Mouse (Mus musculus) midbrain, embryonic 11.5 days (tissue): ENCODE measurements at regions not wholly inside any gene's neighbourhood (a gene's known extent, or its start where the extent isn't known, plus 50 kb on each side); places are given as distances from the start of the nearest gene placed in this dataset.

ENCODE experiments used
- ATAC-seq: fragments of 200-750 bp; cut with Nextera tagmentation; 2 replicates; pipeline ENCODE4 v1.8.0; 2017; ENCODE audit warnings: moderate TSS enrichment, moderate library complexity; ENCODE audit not compliant: low FRiP score
- DNase-seq: peaks from one replicate; pipeline ENCODE4 v3.0.0; 2015; ENCODE audit warnings: low spot score; ENCODE audit errors: missing footprints
- H3K27ac ChIP-seq: fragments of 300-500 bp; sonication (generic); 2 replicates; pipeline ENCODE4 v1.5.1; 2014; ENCODE audit warnings: low read depth, low read length
- H3K27me3 ChIP-seq: fragments of 300-500 bp; sonication (generic); 2 replicates; pipeline ENCODE4 v1.6.1; 2014; ENCODE audit warnings: mild to moderate bottlenecking, low read length, moderate library complexity, mixed read lengths; ENCODE audit not compliant: control insufficient read depth, insufficient read depth
- H3K36me3 ChIP-seq: fragments of 300-500 bp; sonication (generic); 2 replicates; pipeline ENCODE4 v1.6.1; 2014; ENCODE audit warnings: mild to moderate bottlenecking, low read length, moderate library complexity, mixed read lengths; ENCODE audit not compliant: control insufficient read depth, insufficient read depth
- H3K4me1 ChIP-seq: fragments of 300-500 bp; sonication (generic); 2 replicates; pipeline ENCODE4 v1.6.1; 2014; ENCODE audit warnings: low read length; ENCODE audit not compliant: control insufficient read depth, insufficient read depth
- H3K4me2 ChIP-seq: fragments of 300-500 bp; sonication (generic); 2 replicates; pipeline ENCODE4 v1.6.1; 2014; ENCODE audit warnings: mild to moderate bottlenecking, moderate library complexity
- H3K4me3 ChIP-seq: fragments of 300-500 bp; sonication (generic); 2 replicates; pipeline ENCODE4 v1.5.1; 2014; ENCODE audit warnings: low read depth, low read length
- H3K9ac ChIP-seq: fragments of 300-500 bp; sonication (generic); 2 replicates; pipeline ENCODE4 v1.6.1; 2014; ENCODE audit warnings: low read length
- H3K9me3 ChIP-seq: fragments of 300-500 bp; sonication (generic); 2 replicates; pipeline ENCODE4 v1.6.1; 2016; ENCODE audit warnings: low read length; ENCODE audit not compliant: control insufficient read depth
- WGBS: fragments of 180-500 bp; shearing (Covaris S2); extraction: QIAGEN DNeasy Blood & Tissue Kit; methylation state at CpG from one replicate; pipeline ENCODE4 v1.1.7; 2014; 5-methylcytosine and 5-hydroxymethylcytosine counted together

DNA sequence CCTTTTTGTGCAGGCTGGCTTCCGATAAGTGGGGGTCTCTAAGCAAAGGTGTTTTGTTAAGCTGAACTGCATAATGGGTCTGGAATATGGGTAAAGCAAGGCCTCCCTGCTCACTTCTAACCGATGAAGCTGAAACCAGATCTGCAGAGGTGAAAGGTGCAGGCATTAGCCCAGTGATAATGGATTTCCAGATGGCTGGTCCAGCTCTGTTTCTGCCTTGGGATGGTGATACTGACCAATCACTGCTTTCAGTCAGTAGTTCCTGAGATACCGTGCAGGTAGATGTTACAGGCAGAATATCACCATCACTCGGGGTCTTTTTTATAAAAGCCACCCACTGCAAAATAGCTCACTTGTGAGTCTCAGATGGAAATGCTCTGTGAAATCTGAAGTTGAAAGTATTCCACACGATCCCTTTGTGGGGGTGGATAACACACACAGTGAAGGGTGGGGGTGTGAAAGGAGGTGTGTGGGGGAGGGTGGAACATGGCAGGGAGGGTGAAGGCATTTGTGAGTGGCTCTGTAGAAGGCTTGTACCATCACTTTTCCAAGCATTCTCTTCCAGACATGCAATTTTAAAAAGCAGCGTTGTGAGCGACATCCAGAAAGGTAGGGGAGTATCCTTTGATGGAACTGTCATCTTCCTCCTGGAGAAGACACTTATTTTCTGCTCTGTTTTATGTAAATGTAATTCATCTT lies 154.0 kb downstream of the Enc1 start:
- Histone ChIP-seq H3K4me3 (no peak overlapping the region), H3K9me3 (no peaks in the 10 kb centered on the region), H3K4me2 (no peak overlapping the region), H3K27ac (no peak overlapping the region), H3K36me3 (no peaks in the 10 kb centered on the region), H3K9ac (no peak overlapping the region), H3K4me1 (peaks cover 5% of the 10 kb centered on the region), H3K27me3 (no peaks in the 10 kb centered on the region)
- ATAC-seq: no peak
- no peak for DNase-seq
- 92% methylated on average over 7 of the region's 7 CpGs for WGBS

DNA sequence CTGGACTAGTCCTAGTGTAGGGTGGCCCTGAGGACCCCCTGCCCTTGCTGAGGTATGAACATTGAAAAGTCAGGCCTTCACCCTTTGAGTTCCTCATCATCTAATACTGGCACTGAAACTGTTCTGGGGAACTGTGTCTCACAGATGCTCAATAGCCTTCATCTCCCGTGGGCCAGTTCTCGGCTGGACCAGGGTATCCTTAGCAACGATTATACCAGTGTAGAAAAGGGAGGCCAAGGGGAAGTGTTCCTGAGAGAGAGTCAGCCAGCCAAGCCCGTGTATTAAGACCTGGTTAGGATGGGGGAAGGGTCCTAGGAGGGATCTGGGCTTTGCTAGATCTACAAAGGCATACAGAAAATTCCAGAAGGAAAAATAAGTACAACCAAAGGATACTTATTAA lies 153.2 kb downstream of the Enc1 start:
- DNase-seq (no peak), ATAC-seq (no peak)
- no peak overlapping the region for H3K9ac ChIP-seq
- no peaks in the 10 kb centered on the region for H3K27me3 ChIP-seq
- no peaks in the 10 kb centered on the region for H3K36me3 ChIP-seq
- H3K4me2 ChIP-seq: no peak overlapping the region
- H3K9me3 ChIP-seq: no peaks in the 10 kb centered on the region
- WGBS: 58% methylated on average over 4 of the region's 4 CpGs
- H3K27ac ChIP-seq: no peak overlapping the region
- peaks cover 5% of the 10 kb centered on the region for H3K4me1 ChIP-seq
- no peak overlapping the region for H3K4me3 ChIP-seq

DNA sequence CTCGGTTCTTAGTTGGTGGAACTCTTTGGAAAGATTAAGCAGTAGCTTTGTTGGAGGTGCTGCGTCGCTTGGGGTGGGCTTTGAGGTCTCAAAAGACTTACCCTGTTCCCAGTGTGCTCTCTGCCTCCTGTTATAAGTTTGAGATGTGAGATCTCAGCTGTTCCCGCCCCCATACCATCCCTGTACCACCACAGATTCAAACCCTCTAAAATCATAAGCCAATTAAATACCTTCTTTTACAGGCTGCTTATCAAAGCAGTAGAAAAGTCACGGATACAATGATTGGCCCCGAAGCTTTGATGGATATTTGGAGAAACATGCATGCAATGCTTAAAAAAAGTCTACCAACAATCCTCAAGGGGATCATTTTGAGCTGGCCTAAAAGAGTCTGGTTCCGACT lies 152.6 kb downstream of the Enc1 start:
- H3K27me3 ChIP-seq: no peaks in the 10 kb centered on the region
- H3K4me1 ChIP-seq: peaks cover 5% of the 10 kb centered on the region
- H3K27ac ChIP-seq: no peak overlapping the region
- no peak for DNase-seq
- 88% methylated on average over 7 of the region's 7 CpGs for WGBS
- no peaks in the 10 kb centered on the region for H3K36me3 ChIP-seq
- H3K4me3 ChIP-seq: no peak overlapping the region
- no peak overlapping the region for H3K9ac ChIP-seq
- ATAC-seq: no peak
- no peak overlapping the region for H3K4me2 ChIP-seq
- no peaks in the 10 kb centered on the region for H3K9me3 ChIP-seq

GRCm38 (mm10) chr13:97390449-97390930 lies 149.6 kb downstream of the Enc1 start:
- Histone ChIP-seq H3K9ac (no peak overlapping the region), H3K4me2 (peak overlapping the region; percentile 6; the same call in 1 of the 2 replicates)

GRCm38 (mm10) chr13:97388851-97389479 lies 148.1 kb downstream of the Enc1 start:
- H3K4me1 ChIP-seq: peaks cover 5% of the 10 kb centered on the region
- no peaks in the 10 kb centered on the region for H3K27me3 ChIP-seq
- no peak overlapping the region for H3K4me3 ChIP-seq
- DNase-seq: no peak
- H3K9ac ChIP-seq: no peak overlapping the region
- no peaks in the 10 kb centered on the region for H3K36me3 ChIP-seq
- H3K27ac ChIP-seq: no peak overlapping the region
- no peak overlapping the region for H3K4me2 ChIP-seq
- no peak for ATAC-seq
- WGBS: 85% methylated on average over 11 of the region's 11 CpGs
- no peaks in the 10 kb centered on the region for H3K9me3 ChIP-seq

More at GRCm38 (mm10) chr13:97390449-97390930, 149.6 kb downstream of the Enc1 start:
- H3K4me1 ChIP-seq: peaks cover 5% of the 10 kb centered on the region
- no peak overlapping the region for H3K4me3 ChIP-seq
- 33% methylated on average over 11 of the region's 11 CpGs for WGBS
- no peaks in the 10 kb centered on the region for H3K9me3 ChIP-seq
- no peaks in the 10 kb centered on the region for H3K36me3 ChIP-seq
- ATAC-seq (peak; percentile 62; the same call in 1 of the 2 replicates), DNase-seq (peak; percentile 87)
- H3K27me3 ChIP-seq: no peaks in the 10 kb centered on the region
- no peak overlapping the region for H3K27ac ChIP-seq

- 74% methylated on average over 3 of the region's 3 CpGs for WGBS
- no peaks in the 10 kb centered on the region for H3K36me3 ChIP-seq
- H3K27ac ChIP-seq: no peak overlapping the region
Measured at GRCm38 (mm10) chr13:97386511-97386910, 145.6 kb downstream of the Enc1 start.

GRCm38 (mm10) chr13:97385531-97385930 lies 144.6 kb downstream of the Enc1 start:
- WGBS: 96% methylated on average over 8 of the region's 8 CpGs
- ATAC-seq: no peak
- no peak overlapping the region for H3K4me3 ChIP-seq

More at GRCm38 (mm10) chr13:97386511-97386910, 145.6 kb downstream of the Enc1 start:
- Histone ChIP-seq H3K4me3 (no peak overlapping the region), H3K9ac (no peak overlapping the region), H3K27me3 (no peaks in the 10 kb centered on the region), H3K4me1 (peaks cover 5% of the 10 kb centered on the region), H3K4me2 (no peak overlapping the region), H3K9me3 (no peaks in the 10 kb centered on the region)
- no peak for DNase-seq
- no peak for ATAC-seq

DNA sequence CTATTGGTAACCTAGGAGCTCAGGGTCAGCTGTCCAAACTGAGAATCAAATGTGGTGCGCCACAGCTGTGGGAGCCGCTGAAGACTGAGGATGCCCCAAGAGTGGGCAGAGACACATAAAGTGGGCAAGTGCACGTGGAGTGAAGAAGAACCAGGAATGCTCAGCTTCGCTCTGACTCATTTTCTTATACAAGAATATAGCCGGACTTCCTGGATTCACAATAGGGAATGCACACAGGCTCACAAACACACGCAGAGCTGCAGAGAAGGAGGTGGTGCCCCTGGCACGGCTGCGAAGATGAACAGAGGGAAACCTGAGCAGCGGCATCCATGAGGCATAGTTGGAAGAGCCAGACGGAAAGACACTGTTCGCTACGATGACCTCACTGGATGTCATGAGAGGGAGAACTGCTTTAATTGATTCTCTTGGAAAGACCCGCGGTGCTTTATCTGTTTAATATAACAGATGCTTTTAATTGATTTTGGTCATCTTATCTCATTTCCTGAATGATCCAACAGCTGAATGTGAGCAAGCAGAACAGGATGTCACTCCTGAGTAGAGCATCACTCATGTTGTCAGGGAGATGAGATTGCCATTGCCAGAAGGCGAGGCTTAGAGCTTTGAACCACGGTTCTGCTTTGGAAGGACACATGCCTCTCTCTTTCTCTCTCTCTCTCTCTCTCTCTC lies 143.3 kb downstream of the Enc1 start:
- WGBS: 88% methylated on average over 16 of the region's 16 CpGs
- ATAC-seq (no peak), DNase-seq (no peak)
- no peak overlapping the region for H3K9ac ChIP-seq
- no peaks in the 10 kb centered on the region for H3K36me3 ChIP-seq
- H3K9me3 ChIP-seq: no peaks in the 10 kb centered on the region
- H3K27me3 ChIP-seq: no peaks in the 10 kb centered on the region
- H3K4me2 ChIP-seq: no peak overlapping the region
- no peak overlapping the region for H3K4me3 ChIP-seq
- H3K27ac ChIP-seq: no peak overlapping the region
- H3K4me1 ChIP-seq: no peaks in the 10 kb centered on the region

More at GRCm38 (mm10) chr13:97385531-97385930, 144.6 kb downstream of the Enc1 start:
- no peak for DNase-seq
- Histone ChIP-seq H3K9me3 (no peaks in the 10 kb centered on the region), H3K36me3 (no peaks in the 10 kb centered on the region), H3K4me2 (no peak overlapping the region), H3K4me1 (peaks cover 3% of the 10 kb centered on the region), H3K27ac (no peak overlapping the region), H3K9ac (no peak overlapping the region), H3K27me3 (no peaks in the 10 kb centered on the region)

GRCm38 (mm10) chr13:97383351-97383750 lies 142.4 kb downstream of the Enc1 start:
- H3K27ac ChIP-seq: no peak overlapping the region

More at GRCm38 (mm10) chr13:97383351-97383750, 142.4 kb downstream of the Enc1 start:
- 63% methylated on average over 4 of the region's 4 CpGs for WGBS
- H3K4me1 ChIP-seq: no peaks in the 10 kb centered on the region
- no peak overlapping the region for H3K4me2 ChIP-seq
- H3K36me3 ChIP-seq: no peaks in the 10 kb centered on the region
- ATAC-seq (no peak), DNase-seq (no peak)
- no peaks in the 10 kb centered on the region for H3K9me3 ChIP-seq
- H3K27me3 ChIP-seq: no peaks in the 10 kb centered on the region
- H3K9ac ChIP-seq: no peak overlapping the region
- no peak overlapping the region for H3K4me3 ChIP-seq
